Mouse (Mus musculus) forebrain, postnatal 0 days (tissue): ENCODE measurements at regions not wholly inside any gene's neighbourhood (a gene's known extent, or its start where the extent isn't known, plus 50 kb on each side); places are given as distances from the start of the nearest gene placed in this dataset.

ENCODE experiments used
- ATAC-seq: fragments of 200-750 bp; cut with Nextera tagmentation; 2 replicates; pipeline ENCODE4 v1.8.0; 2017; ENCODE audit warnings: mild to moderate bottlenecking, moderate library complexity
- DNase-seq: peaks from one replicate; pipeline ENCODE4 v3.0.0-alpha.2; 2015
- H3K27ac ChIP-seq: fragments of 300-500 bp; sonication (generic); 2 replicates; pipeline ENCODE4 v1.5.1; 2014; ENCODE audit warnings: low read depth, mild to moderate bottlenecking, antibody characterized with exemption, low read length, moderate library complexity, mixed read lengths
- H3K27me3 ChIP-seq: fragments of 300-500 bp; sonication (generic); 2 replicates; pipeline ENCODE4 v1.6.1; 2014; ENCODE audit warnings: mild to moderate bottlenecking, low read length, mixed read lengths; ENCODE audit not compliant: insufficient read depth
- H3K36me3 ChIP-seq: fragments of 300-500 bp; sonication (generic); 2 replicates; pipeline ENCODE4 v1.6.1; 2014; ENCODE audit warnings: mild to moderate bottlenecking, moderate library complexity; ENCODE audit not compliant: insufficient read depth
- H3K4me1 ChIP-seq: fragments of 300-500 bp; sonication (generic); 2 replicates; pipeline ENCODE4 v1.6.1; 2014; ENCODE audit warnings: antibody characterized with exemption; ENCODE audit not compliant: insufficient read depth
- H3K4me2 ChIP-seq: fragments of 300-500 bp; sonication (generic); 2 replicates; pipeline ENCODE4 v1.6.1; 2014; ENCODE audit warnings: low read depth, mild to moderate bottlenecking, moderate library complexity
- H3K4me3 ChIP-seq: fragments of 300-500 bp; sonication (generic); 2 replicates; pipeline ENCODE4 v1.5.1; 2014; ENCODE audit warnings: low read depth, low read length, mixed read lengths
- H3K9ac ChIP-seq: fragments of 300-500 bp; sonication (generic); 2 replicates; pipeline ENCODE4 v1.6.1; 2014; ENCODE audit warnings: mild to moderate bottlenecking
- H3K9me3 ChIP-seq: fragments of 300-500 bp; sonication (generic); 2 replicates; pipeline ENCODE4 v1.6.1; 2016; ENCODE audit warnings: low read length
- CTCF ChIP-seq: sonication (generic); IDR thresholded peaks from 2 replicates; pipeline ENCODE4 v1.5.1; 2016; ENCODE audit warnings: antibody characterized with exemption, control low read depth, low read depth
- WGBS: fragments of 180-500 bp; shearing (Covaris S2); extraction: QIAGEN DNeasy Blood & Tissue Kit; methylation state at CpG from one replicate; pipeline ENCODE4 v1.1.7; 2014; 5-methylcytosine and 5-hydroxymethylcytosine counted together

- Histone ChIP-seq H3K27me3 (no peaks in the 10 kb centered on the region), H3K4me3 (no peak overlapping the region), H3K9me3 (no peaks in the 10 kb centered on the region), H3K36me3 (no peaks in the 10 kb centered on the region), H3K4me1 (no peaks in the 10 kb centered on the region), H3K27ac (no peak overlapping the region), H3K9ac (no peak overlapping the region), H3K4me2 (no peak overlapping the region)
- ATAC-seq, result no peak
- TF ChIP-seq CTCF, result no peak
- 89% methylated on average over 11 of the region's 11 CpGs for WGBS
- DNase-seq, result no peak
Observed at GRCm38 (mm10) chr19:37809666-37810065, 112.1 kb downstream of the Cyp26a1 start.

- Histone ChIP-seq H3K4me3 (no peak overlapping the region), H3K9me3 (no peaks in the 10 kb centered on the region), H3K4me2 (0 out of 2 replicates have a peak overlapping the region, but pooled peaks have one; percentile 8), H3K27me3 (no peaks in the 10 kb centered on the region), H3K36me3 (no peaks in the 10 kb centered on the region), H3K27ac (no peak overlapping the region), H3K4me1 (no peaks in the 10 kb centered on the region), H3K9ac (no peak overlapping the region)
- DNase-seq (no peak), ATAC-seq (no peak)
- WGBS, result 25% methylated on average over 19 of the region's 19 CpGs
- no peak for TF ChIP-seq CTCF
Observed at GRCm38 (mm10) chr19:37814089-37815073, 116.8 kb downstream of the Cyp26a1 start.

- H3K9ac ChIP-seq, result no peak overlapping the region
- H3K4me2 ChIP-seq, result no peak overlapping the region
- 75% methylated on average over 2 of the region's 2 CpGs for WGBS
- no peak for TF ChIP-seq CTCF
- no peaks in the 10 kb centered on the region for H3K4me1 ChIP-seq
- H3K9me3 ChIP-seq, result no peaks in the 10 kb centered on the region
- H3K4me3 ChIP-seq, result no peak overlapping the region
- no peaks in the 10 kb centered on the region for H3K27me3 ChIP-seq
- H3K36me3 ChIP-seq, result no peaks in the 10 kb centered on the region
- no peak overlapping the region for H3K27ac ChIP-seq
- ATAC-seq, result no peak
- DNase-seq, result no peak
Observed at GRCm38 (mm10) chr19:37815627-37816026, 118.0 kb downstream of the Cyp26a1 start.

GRCm38 (mm10) chr19:37821243-37821642 is 123.6 kb downstream of the Cyp26a1 start:
- Histone ChIP-seq H3K27me3 (no peaks in the 10 kb centered on the region), H3K9ac (no peak overlapping the region), H3K4me3 (no peak overlapping the region), H3K9me3 (no peaks in the 10 kb centered on the region), H3K36me3 (no peaks in the 10 kb centered on the region), H3K4me2 (no peak overlapping the region), H3K4me1 (no peaks in the 10 kb centered on the region), H3K27ac (no peak overlapping the region)
- no peak for ATAC-seq
- WGBS, result 73% methylated on average over 3 of the region's 3 CpGs
- no peak for TF ChIP-seq CTCF
- no peak for DNase-seq

GRCm38 (mm10) chr19:37821671-37822190 is 124.1 kb downstream of the Cyp26a1 start:
- DNase-seq (no peak), ATAC-seq (no peak)
- H3K4me3 ChIP-seq, result no peak overlapping the region
- no peak for TF ChIP-seq CTCF
- no peaks in the 10 kb centered on the region for H3K27me3 ChIP-seq
- WGBS, result 94% methylated on average over 3 of the region's 3 CpGs
- H3K9me3 ChIP-seq, result no peaks in the 10 kb centered on the region
- H3K4me1 ChIP-seq, result no peaks in the 10 kb centered on the region
- H3K27ac ChIP-seq, result no peak overlapping the region
- H3K9ac ChIP-seq, result no peak overlapping the region
- H3K4me2 ChIP-seq, result no peak overlapping the region
- H3K36me3 ChIP-seq, result no peaks in the 10 kb centered on the region

- Histone ChIP-seq H3K36me3 (no peaks in the 10 kb centered on the region), H3K27ac (no peak overlapping the region), H3K4me3 (no peak overlapping the region), H3K9me3 (no peaks in the 10 kb centered on the region), H3K4me2 (no peak overlapping the region), H3K27me3 (no peaks in the 10 kb centered on the region), H3K4me1 (no peaks in the 10 kb centered on the region), H3K9ac (no peak overlapping the region)
- ATAC-seq (no peak), DNase-seq (no peak)
- 84% methylated on average over 5 of the region's 5 CpGs for whole genome bisulfite sequencing
- TF ChIP-seq CTCF, result no peak
Observed at GRCm38 (mm10) chr19:37824155-37824554, 126.6 kb downstream of the Cyp26a1 start.

- Histone ChIP-seq H3K27me3 (no peaks in the 10 kb centered on the region), H3K36me3 (no peaks in the 10 kb centered on the region), H3K4me3 (no peak overlapping the region), H3K4me2 (no peak overlapping the region), H3K27ac (no peak overlapping the region), H3K9me3 (no peaks in the 10 kb centered on the region), H3K9ac (no peak overlapping the region), H3K4me1 (no peaks in the 10 kb centered on the region)
- no peak for ATAC-seq
- no peak for DNase-seq
- no peak for TF ChIP-seq CTCF
Observed at GRCm38 (mm10) chr19:37831406-37831805, 133.8 kb downstream of the Cyp26a1 start.
